Mouse (Mus musculus) limb, embryonic 12.5 days (tissue): ENCODE data around the gene Creb5. TPM values are rescaled to one million over a fixed set of nuclear protein-coding genes. Genes with fewer than 3 reads are reported as not detected.

Experiments
- ATAC-seq: fragments of 200-750 bp; cut with Nextera tagmentation; 2 replicates; pipeline ENCODE4 v1.8.0; 2017; ENCODE audit warnings: low read depth, moderate TSS enrichment; ENCODE audit not compliant: insufficient number of reproducible peaks, insufficient read depth, low FRiP score, low TSS enrichment
- H3K27ac ChIP-seq: fragments of 300-500 bp; sonication (generic); 2 replicates; pipeline ENCODE4 v1.5.1; 2016; ENCODE audit warnings: mild to moderate bottlenecking, moderate library complexity
- H3K27me3 ChIP-seq: fragments of 300-500 bp; sonication (generic); 2 replicates; pipeline ENCODE4 v1.6.1; 2016; ENCODE audit warnings: mild to moderate bottlenecking, moderate library complexity
- H3K36me3 ChIP-seq: fragments of 300-500 bp; sonication (generic); 2 replicates; pipeline ENCODE4 v1.6.1; 2016; ENCODE audit warnings: mild to moderate bottlenecking, moderate library complexity
- H3K4me1 ChIP-seq: fragments of 300-500 bp; sonication (generic); replicated peaks from 2 replicates; pipeline ENCODE4 v1.6.1; 2016
- H3K4me2 ChIP-seq: fragments of 300-500 bp; sonication (generic); 2 replicates; pipeline ENCODE4 v1.6.1; 2016; ENCODE audit warnings: mild to moderate bottlenecking, moderate library complexity
- H3K4me3 ChIP-seq: fragments of 300-500 bp; sonication (generic); replicated peaks from 2 replicates; pipeline ENCODE4 v1.5.1; 2016; ENCODE audit warnings: mild to moderate bottlenecking
- H3K9ac ChIP-seq: fragments of 300-500 bp; sonication (generic); replicated peaks from 2 replicates; pipeline ENCODE4 v1.6.1; 2016; ENCODE audit warnings: mild to moderate bottlenecking, moderate library complexity
- H3K9me3 ChIP-seq: fragments of 300-500 bp; sonication (generic); 2 replicates; pipeline ENCODE4 v1.6.1; 2016; ENCODE audit warnings: mild to moderate bottlenecking, moderate library complexity
- WGBS: fragments of 180-500 bp; shearing (Covaris S2); methylation state at CpG from one replicate; pipeline ENCODE4 v1.1.7; 2016; 5-methylcytosine and 5-hydroxymethylcytosine counted together
- polyA plus RNA-seq: library from polyadenylated mRNA; unstranded; fragments of >200 nt; fragmentation: Nextera tagmentation; extraction: Ambion mirVana; gene quantifications from 2 replicates; pipeline ENCODE4 v1.2.1, GENCODE M21; 2016

Creb5 gene
- polyA plus RNA-seq, 1 experiment from 2014 or later = 84.2 TPM

DNA sequence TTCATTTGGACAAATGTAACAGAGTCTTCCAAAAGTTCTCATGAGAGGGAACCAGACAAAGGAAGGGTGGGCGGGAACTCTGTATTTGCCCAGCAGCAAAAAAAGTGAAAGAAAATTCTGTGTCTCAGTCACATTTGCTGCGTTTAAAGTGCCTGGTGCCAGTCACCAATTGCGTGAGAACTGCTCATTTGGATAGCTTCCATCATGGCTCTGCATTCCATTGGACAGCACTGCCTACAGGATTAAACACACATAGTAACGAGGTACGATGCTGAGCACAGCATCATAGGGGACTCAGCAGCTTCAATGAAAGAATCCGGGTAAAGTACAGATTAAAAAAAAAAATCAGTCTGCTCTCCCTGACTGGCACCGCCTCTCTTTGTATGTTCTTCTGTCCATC, 443.4 kb downstream of the Creb5 start:
- no peak overlapping the region for H3K4me2 ChIP-seq
- no peaks in the 10 kb centered on the region for H3K36me3 ChIP-seq
- H3K9me3 ChIP-seq = no peaks in the 10 kb centered on the region
- ATAC-seq = no peak
- no peak overlapping the region for H3K9ac ChIP-seq
- H3K4me1 ChIP-seq = no peaks in the 10 kb centered on the region
- no peak overlapping the region for H3K4me3 ChIP-seq
- H3K27ac ChIP-seq = no peak overlapping the region
- no peaks in the 10 kb centered on the region for H3K27me3 ChIP-seq
- WGBS = 79% methylated on average over 7 of the region's 7 CpGs

DNA sequence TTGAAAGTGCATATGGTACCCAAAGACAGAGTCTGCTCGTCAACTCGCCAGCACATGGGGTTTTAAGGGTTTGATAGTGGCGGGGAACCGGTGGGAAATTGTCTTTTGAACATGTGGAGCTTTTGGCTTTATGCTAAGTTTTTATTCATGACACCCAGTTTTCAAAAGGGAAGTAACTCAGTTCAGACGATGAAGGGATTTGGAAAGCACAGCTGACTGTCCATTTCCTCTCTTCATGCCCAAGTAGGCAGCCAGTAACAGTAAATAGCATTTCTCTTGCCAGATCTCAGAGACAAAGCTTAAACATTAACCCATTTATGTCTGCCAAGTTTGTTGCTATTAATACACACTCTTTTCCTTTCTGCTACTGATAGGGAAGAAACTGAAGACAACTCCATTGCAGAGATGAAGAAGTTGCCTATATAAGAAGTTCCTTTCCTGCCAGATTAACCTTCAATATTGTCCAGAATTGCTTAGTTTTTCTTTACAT, 444.0 kb downstream of the Creb5 start:
- ATAC-seq = no peak
- H3K36me3 ChIP-seq = no peaks in the 10 kb centered on the region
- H3K9me3 ChIP-seq = no peaks in the 10 kb centered on the region
- H3K4me3 ChIP-seq = no peak overlapping the region
- WGBS = 73% methylated on average over 5 of the region's 5 CpGs
- H3K4me2 ChIP-seq = no peak overlapping the region
- H3K9ac ChIP-seq = no peak overlapping the region
- H3K27me3 ChIP-seq = no peaks in the 10 kb centered on the region
- H3K4me1 ChIP-seq = no peaks in the 10 kb centered on the region
- no peak overlapping the region for H3K27ac ChIP-seq

DNA sequence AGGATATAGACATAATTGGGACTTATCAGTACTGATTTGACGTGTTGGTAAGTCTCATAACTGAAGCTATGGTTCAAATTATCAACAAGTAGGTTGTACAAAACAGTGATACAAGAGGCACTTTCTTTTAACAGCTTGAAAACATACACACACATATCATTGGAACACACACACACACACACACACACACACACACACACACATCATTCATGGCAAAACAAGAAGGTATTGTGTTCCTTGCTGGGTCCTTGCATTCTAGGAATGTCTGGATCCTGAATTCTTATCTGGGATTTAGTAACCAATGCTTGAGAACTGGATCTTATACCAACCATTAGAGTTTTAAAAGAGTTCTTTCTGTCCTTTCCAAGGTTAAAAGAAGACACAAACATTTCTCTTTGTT, 446.5 kb downstream of the Creb5 start:
- Histone ChIP-seq H3K4me3 (no peak overlapping the region), H3K9me3 (no peaks in the 10 kb centered on the region), H3K4me1 (no peaks in the 10 kb centered on the region), H3K4me2 (no peak overlapping the region), H3K27ac (no peak overlapping the region), H3K36me3 (no peaks in the 10 kb centered on the region), H3K9ac (no peak overlapping the region), H3K27me3 (no peaks in the 10 kb centered on the region)
- ATAC-seq = no peak
- 73% methylated on average over 1 of the region's 1 CpGs for WGBS

DNA sequence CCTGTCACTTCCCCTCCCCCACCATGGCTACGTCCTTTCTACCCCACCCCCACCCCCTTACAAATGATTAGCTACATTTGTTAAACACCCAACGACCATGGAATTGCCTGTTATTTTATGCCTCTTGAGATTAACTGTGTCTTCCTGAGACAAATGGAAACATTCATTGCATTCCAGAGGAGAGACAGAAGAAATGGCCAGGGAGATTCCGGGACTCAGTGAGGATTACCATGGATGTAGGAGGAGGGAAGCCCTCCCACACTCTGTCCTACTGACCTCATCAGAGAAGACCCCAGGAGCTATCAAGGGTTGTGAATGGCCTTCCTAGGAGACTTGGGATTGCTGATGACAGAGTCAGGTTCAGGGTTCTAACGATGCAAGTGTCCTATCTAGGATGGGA, 446.9 kb downstream of the Creb5 start:
- no peak for ATAC-seq
- no peaks in the 10 kb centered on the region for H3K36me3 ChIP-seq
- no peak overlapping the region for H3K9ac ChIP-seq
- no peaks in the 10 kb centered on the region for H3K4me1 ChIP-seq
- no peaks in the 10 kb centered on the region for H3K27me3 ChIP-seq
- H3K4me2 ChIP-seq = no peak overlapping the region
- H3K9me3 ChIP-seq = no peaks in the 10 kb centered on the region
- no peak overlapping the region for H3K27ac ChIP-seq
- 38% methylated on average over 4 of the region's 4 CpGs for WGBS
- H3K4me3 ChIP-seq = no peak overlapping the region

DNA sequence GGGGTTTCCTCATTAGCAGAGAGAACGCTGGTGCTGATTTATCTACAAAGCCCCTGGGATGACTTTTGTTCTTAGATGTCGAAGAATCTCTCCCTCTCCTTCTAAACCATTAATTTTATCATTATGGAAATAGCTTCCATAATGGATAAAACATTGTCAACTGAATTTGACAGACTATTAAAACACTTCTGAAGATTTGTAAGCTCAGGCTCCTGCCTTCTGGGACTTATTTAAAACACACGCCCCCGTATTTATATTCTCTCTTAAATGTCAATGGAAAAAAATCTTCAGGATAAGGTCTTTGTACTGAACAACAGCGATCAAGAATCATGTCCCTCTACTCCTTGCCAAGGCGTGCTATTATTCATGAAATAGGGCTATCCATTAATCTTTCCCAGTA, 448.6 kb downstream of the Creb5 start:
- WGBS = 65% methylated on average over 6 of the region's 6 CpGs
- Histone ChIP-seq H3K9ac (no peak overlapping the region), H3K36me3 (no peaks in the 10 kb centered on the region), H3K27me3 (no peaks in the 10 kb centered on the region), H3K9me3 (no peaks in the 10 kb centered on the region), H3K4me2 (no peak overlapping the region), H3K4me1 (no peaks in the 10 kb centered on the region), H3K27ac (no peak overlapping the region), H3K4me3 (no peak overlapping the region)
- no peak for ATAC-seq

DNA sequence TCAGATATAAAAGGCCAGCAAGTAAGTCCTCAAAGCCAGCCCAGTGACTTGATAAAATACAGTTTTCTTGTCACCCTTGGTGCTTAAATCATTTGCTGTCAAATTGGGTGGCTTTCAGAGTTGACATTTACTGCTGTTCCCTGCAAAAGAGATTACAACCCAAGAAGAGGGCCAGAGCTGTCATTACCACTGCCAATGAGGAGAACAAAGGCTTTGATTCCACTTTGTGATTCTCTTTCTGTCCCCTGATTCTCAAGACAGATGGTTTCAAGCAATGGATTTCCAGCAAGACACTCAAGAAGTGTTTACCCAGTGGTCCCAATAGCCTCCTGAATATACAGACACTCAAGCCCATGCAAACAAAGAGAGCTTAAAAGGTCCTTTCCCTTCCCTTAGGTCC, 451.1 kb downstream of the Creb5 start:
- no peak overlapping the region for H3K27ac ChIP-seq
- no peaks in the 10 kb centered on the region for H3K9me3 ChIP-seq
- no peak overlapping the region for H3K4me2 ChIP-seq
- no peak for ATAC-seq
- no peak overlapping the region for H3K4me3 ChIP-seq
- H3K36me3 ChIP-seq = no peaks in the 10 kb centered on the region
- no peaks in the 10 kb centered on the region for H3K27me3 ChIP-seq
- no peaks in the 10 kb centered on the region for H3K4me1 ChIP-seq
- H3K9ac ChIP-seq = no peak overlapping the region

DNA sequence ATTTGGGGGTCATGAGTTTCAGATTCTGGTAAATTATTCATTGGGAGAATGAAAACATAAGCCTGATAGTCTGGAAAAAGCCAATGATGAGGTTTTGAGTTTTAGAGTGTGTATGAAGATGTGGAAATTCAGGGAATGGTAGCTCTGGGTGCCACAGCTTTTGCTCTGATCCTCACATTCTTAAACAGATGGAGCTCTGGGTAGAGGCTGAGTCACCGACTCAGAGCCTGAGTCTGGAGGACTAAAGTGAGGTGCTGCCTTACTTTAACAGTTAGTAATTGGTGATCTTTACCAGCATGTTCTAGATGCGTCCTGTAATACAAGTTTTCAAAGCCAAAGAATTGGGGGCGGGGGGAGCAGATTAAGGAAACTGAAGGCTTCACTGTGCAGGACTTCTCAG, 454.2 kb downstream of the Creb5 start:
- no peaks in the 10 kb centered on the region for H3K9me3 ChIP-seq
- H3K36me3 ChIP-seq = no peaks in the 10 kb centered on the region
- H3K27ac ChIP-seq = no peak overlapping the region
- 87% methylated on average over 3 of the region's 3 CpGs for WGBS
- H3K27me3 ChIP-seq = no peaks in the 10 kb centered on the region
- no peak for ATAC-seq
- no peak overlapping the region for H3K4me3 ChIP-seq
- no peak overlapping the region for H3K9ac ChIP-seq
- H3K4me2 ChIP-seq = no peak overlapping the region
- H3K4me1 ChIP-seq = no peaks in the 10 kb centered on the region

Other genes with a start within 250 kb of the Creb5 start
- 12.8 and 15.0 TPM in 2 replicates for gene Jazf1, start 218.6 kb upstream of the Creb5 start, polyA plus RNA-seq